Mouse (Mus musculus) forebrain, embryonic 14.5 days (tissue): ENCODE measurements around the gene Zbtb34. TPM values are rescaled to one million over a fixed set of nuclear protein-coding genes. Genes with fewer than 3 reads are reported as not detected.

Experiments used
- ATAC-seq: fragments of 200-750 bp; cut with Nextera tagmentation; 2 replicates; pipeline ENCODE4 v1.8.0; 2017; ENCODE audit warnings: mild to moderate bottlenecking, moderate library complexity
- DNase-seq: peaks from one replicate; pipeline ENCODE4 v3.0.0-alpha.2; 2015; ENCODE audit warnings: low spot score
- H3K27ac ChIP-seq: fragments of 300-500 bp; sonication (generic); 2 replicates; pipeline ENCODE4 v1.5.1; 2014; ENCODE audit warnings: low read depth, mild to moderate bottlenecking, control low read depth, low read length, moderate library complexity
- H3K27me3 ChIP-seq: fragments of 300-500 bp; sonication (generic); replicated peaks from 2 replicates; pipeline ENCODE4 v1.6.1; 2014; ENCODE audit warnings: low read length, control low read depth, mixed read lengths; ENCODE audit not compliant: control insufficient read depth, insufficient read depth
- H3K36me3 ChIP-seq: fragments of 300-500 bp; sonication (generic); 2 replicates; pipeline ENCODE4 v1.6.1; 2014; ENCODE audit warnings: low read length, control low read depth; ENCODE audit not compliant: control insufficient read depth, insufficient read depth
- H3K4me1 ChIP-seq: fragments of 300-500 bp; sonication (generic); 2 replicates; pipeline ENCODE4 v1.6.1; 2014; ENCODE audit warnings: antibody characterized with exemption, low read length, control low read depth; ENCODE audit not compliant: control insufficient read depth, insufficient read depth
- H3K4me2 ChIP-seq: fragments of 300-500 bp; sonication (generic); 2 replicates; pipeline ENCODE4 v1.6.1; 2014; ENCODE audit warnings: mild to moderate bottlenecking, control low read depth, low read length
- H3K4me3 ChIP-seq: fragments of 300-500 bp; sonication (generic); 2 replicates; pipeline ENCODE4 v1.5.1; 2014; ENCODE audit warnings: low read depth, low read length, control low read depth
- H3K9ac ChIP-seq: fragments of 300-500 bp; sonication (generic); 2 replicates; pipeline ENCODE4 v1.6.1; 2014; ENCODE audit warnings: mild to moderate bottlenecking, low read length, control low read depth, moderate library complexity
- H3K9me3 ChIP-seq: fragments of 300-500 bp; sonication (generic); replicated peaks from 2 replicates; pipeline ENCODE4 v1.6.1; 2016; ENCODE audit warnings: low read length, control low read depth, mixed read lengths; ENCODE audit not compliant: control insufficient read depth
- WGBS: fragments of 180-500 bp; shearing (Covaris S2); extraction: QIAGEN DNeasy Blood & Tissue Kit; methylation state at CpG from one replicate; pipeline ENCODE4 v1.1.7; 2014; 5-methylcytosine and 5-hydroxymethylcytosine counted together
- polyA plus RNA-seq: library from polyadenylated mRNA; unstranded; fragments of >200 nt; fragmentation: Nextera tagmentation; extraction: Ambion mirVana; gene quantifications from 2 replicates; pipeline ENCODE4 v1.2.1, GENCODE M21; 2014

Gene Zbtb34
- polyA plus RNA-seq, 1 experiment from 2014 or later: 5.1 TPM

DNA sequence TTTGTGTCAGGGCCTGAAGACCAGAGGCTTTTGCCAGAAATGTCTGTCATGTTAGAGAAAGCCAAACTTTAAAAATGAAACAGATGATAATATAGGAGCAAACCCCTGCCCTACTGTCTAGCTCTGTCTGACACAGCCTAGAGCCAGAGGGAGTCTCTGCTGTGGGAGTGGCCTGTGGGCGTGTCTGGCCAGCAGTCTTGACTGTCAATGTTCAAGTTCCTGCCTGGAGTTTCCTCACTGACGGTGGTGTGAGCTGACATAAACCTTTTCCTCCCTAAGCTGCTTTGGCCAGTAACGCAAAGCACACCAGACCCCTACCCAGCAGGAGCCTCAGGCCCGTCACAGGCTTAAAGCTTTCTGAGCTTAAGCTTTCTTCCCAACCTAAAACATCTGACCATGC is 21.0 kb upstream of the Zbtb34 start:
- Histone ChIP-seq H3K4me1 (no peaks in the 10 kb centered on the region), H3K27me3 (no peaks in the 10 kb centered on the region), H3K4me2 (no peak overlapping the region), H3K36me3 (peaks cover 70% of the 10 kb centered on the region), H3K4me3 (no peak overlapping the region), H3K9ac (no peak overlapping the region), H3K9me3 (no peaks in the 10 kb centered on the region), H3K27ac (no peak overlapping the region)
- ATAC-seq (no peak), DNase-seq (no peak)
- 59% methylated on average over 4 of the region's 4 CpGs for WGBS

GRCm38 (mm10) chr2:33451038-33451978 is 20.2 kb upstream of the Zbtb34 start:
- Histone ChIP-seq H3K4me2 (no peak overlapping the region), H3K4me3 (no peak overlapping the region), H3K27ac (no peak overlapping the region), H3K9me3 (no peaks in the 10 kb centered on the region), H3K36me3 (peaks cover 68% of the 10 kb centered on the region), H3K4me1 (no peaks in the 10 kb centered on the region), H3K9ac (no peak overlapping the region), H3K27me3 (no peaks in the 10 kb centered on the region)
- ATAC-seq (no peak), DNase-seq (no peak)
- WGBS: 87% methylated on average over 11 of the region's 11 CpGs

DNA sequence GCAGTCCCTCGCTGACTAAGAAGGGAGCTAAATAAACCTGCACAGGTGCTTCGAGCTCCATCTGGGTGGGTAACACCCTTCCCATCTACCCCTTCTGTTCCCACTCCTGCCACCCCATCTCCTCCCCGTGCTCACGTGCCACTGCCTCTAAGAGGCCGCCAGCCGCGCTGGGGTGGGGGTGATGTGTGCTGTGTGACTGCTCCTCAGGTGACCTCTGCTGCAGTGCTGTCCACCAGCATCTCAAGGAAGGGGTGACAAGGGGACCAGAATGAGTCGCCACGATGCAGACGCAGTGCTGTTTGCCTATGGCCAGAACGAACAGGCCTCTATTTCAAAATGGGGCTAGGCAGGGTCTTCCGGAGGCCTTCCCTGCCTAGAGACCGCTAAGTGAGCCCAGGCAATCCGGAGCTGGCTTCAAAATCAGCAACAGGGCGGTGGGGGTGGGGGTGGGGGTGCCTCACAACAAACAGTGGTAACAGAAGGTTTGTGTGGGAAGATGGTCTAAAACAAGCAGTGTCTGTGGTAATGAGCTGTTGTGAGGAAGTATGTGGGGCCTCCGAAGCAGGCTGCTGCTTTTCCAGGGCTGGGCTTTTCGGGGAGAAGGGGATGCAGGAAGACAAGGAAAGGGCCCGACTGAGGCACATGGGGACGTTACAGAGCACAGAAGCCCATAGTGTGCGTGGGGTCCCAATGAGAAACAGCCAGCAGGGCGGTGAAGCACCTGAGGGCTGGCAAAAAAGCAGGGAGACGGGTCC is 18.2 kb upstream of the Zbtb34 start:
- Histone ChIP-seq H3K9me3 (no peaks in the 10 kb centered on the region), H3K36me3 (peaks cover 53% of the 10 kb centered on the region), H3K27ac (no peak overlapping the region), H3K4me2 (no peak overlapping the region), H3K9ac (no peak overlapping the region), H3K4me1 (no peaks in the 10 kb centered on the region), H3K4me3 (no peak overlapping the region), H3K27me3 (no peaks in the 10 kb centered on the region)
- WGBS: 89% methylated on average over 22 of the region's 22 CpGs
- DNase-seq (no peak), ATAC-seq (no peak)

DNA sequence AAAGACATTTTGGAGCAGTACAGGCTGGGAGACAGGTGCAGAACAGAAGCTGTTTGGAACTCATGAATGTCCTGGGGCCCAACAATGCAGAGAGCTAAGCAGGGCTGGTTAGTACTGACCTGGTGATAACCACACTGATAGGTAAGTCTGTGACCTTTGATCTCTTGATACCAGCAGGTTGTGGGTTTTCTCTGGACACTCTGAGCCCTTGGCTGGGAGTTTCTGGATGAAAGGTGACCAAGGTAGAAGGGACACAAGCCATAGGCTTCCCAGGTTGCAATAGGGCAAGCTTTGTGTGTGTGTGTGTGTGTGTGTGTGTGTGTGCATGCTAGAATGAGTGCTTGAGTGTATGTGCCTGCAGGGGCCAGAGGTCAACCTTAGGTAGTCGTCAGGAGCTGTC is 15.7 kb upstream of the Zbtb34 start:
- H3K4me1 ChIP-seq: no peaks in the 10 kb centered on the region
- no peak overlapping the region for H3K4me2 ChIP-seq
- no peak overlapping the region for H3K4me3 ChIP-seq
- DNase-seq (no peak), ATAC-seq (no peak)
- H3K9ac ChIP-seq: no peak overlapping the region
- no peak overlapping the region for H3K27ac ChIP-seq
- no peaks in the 10 kb centered on the region for H3K27me3 ChIP-seq
- 59% methylated on average over 1 of the region's 1 CpGs for WGBS
- no peaks in the 10 kb centered on the region for H3K9me3 ChIP-seq
- peaks cover 30% of the 10 kb centered on the region for H3K36me3 ChIP-seq

GRCm38 (mm10) chr2:33445741-33446140 is 14.6 kb upstream of the Zbtb34 start:
- no peak overlapping the region for H3K4me2 ChIP-seq
- ATAC-seq: no peak

DNA sequence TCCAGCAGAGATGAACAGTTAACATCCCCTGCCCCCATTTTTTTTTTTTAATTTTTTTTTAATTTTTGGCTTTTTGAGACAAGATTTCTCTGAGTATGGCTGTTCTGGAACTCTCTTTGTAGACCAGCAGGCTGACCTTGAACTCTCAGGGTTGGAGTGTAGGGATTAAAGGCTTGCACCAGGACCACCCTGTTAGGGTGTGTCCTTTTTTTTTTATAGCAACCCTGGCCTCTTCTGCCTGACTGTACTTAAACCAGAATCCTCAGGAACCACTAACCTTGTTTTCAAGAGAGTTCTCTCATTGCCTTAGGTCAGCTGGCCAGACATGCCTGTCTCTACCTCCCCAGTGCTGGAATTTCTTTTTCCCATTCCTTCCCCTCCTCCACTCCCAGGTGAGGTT is 13.7 kb upstream of the Zbtb34 start:
- no peak for ATAC-seq

More at GRCm38 (mm10) chr2:33445741-33446140, 14.6 kb upstream of the Zbtb34 start:
- DNase-seq: no peak
- WGBS: 92% methylated on average over 5 of the region's 5 CpGs
- H3K36me3 ChIP-seq: peaks cover 20% of the 10 kb centered on the region
- no peaks in the 10 kb centered on the region for H3K27me3 ChIP-seq
- H3K27ac ChIP-seq: no peak overlapping the region
- no peaks in the 10 kb centered on the region for H3K4me1 ChIP-seq
- H3K4me3 ChIP-seq: no peak overlapping the region
- no peak overlapping the region for H3K9ac ChIP-seq
- no peaks in the 10 kb centered on the region for H3K9me3 ChIP-seq

GRCm38 (mm10) chr2:33444358-33444757 is 13.2 kb upstream of the Zbtb34 start:
- no peak overlapping the region for H3K4me3 ChIP-seq
- H3K4me2 ChIP-seq: no peak overlapping the region
- no peak overlapping the region for H3K9ac ChIP-seq
- no peak for ATAC-seq
- H3K4me1 ChIP-seq: no peaks in the 10 kb centered on the region
- peaks cover 10% of the 10 kb centered on the region; the same call in 1 of the 2 replicates for H3K36me3 ChIP-seq
- H3K27me3 ChIP-seq: no peaks in the 10 kb centered on the region
- WGBS: 44% methylated on average over 5 of the region's 5 CpGs
- DNase-seq: peak; percentile 42
- no peaks in the 10 kb centered on the region for H3K9me3 ChIP-seq
- no peak overlapping the region for H3K27ac ChIP-seq

More for the DNA sequence above, 13.7 kb upstream of the Zbtb34 start:
- DNase-seq: no peak
- Histone ChIP-seq H3K27me3 (no peaks in the 10 kb centered on the region), H3K36me3 (peaks cover 15% of the 10 kb centered on the region), H3K4me3 (no peak overlapping the region), H3K9ac (no peak overlapping the region), H3K9me3 (no peaks in the 10 kb centered on the region), H3K4me2 (no peak overlapping the region), H3K4me1 (no peaks in the 10 kb centered on the region), H3K27ac (no peak overlapping the region)

DNA sequence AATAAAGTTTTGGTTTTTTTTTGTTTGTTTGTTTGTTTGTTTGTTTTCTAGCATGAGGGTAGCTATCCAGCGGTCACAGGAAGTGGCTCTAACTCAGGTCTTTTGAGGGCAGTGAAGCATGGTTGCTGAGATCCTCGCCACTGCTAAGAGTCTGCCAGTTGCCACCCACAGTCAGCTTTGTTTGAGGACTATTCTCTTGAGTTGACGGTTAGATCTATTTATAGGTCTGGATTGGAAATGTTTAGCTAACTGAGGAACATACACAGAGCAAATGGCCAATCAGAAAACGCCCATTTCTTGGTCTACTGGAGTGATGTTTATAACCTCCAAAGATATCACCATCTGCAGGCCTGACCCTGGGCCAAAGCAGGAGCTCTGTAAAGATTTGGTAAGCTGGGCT is 11.6 kb upstream of the Zbtb34 start:
- 53% methylated on average over 4 of the region's 4 CpGs for WGBS
- no peaks in the 10 kb centered on the region for H3K4me1 ChIP-seq
- no peak overlapping the region for H3K4me3 ChIP-seq
- no peaks in the 10 kb centered on the region for H3K36me3 ChIP-seq
- H3K9me3 ChIP-seq: no peaks in the 10 kb centered on the region
- no peak overlapping the region for H3K9ac ChIP-seq
- H3K27ac ChIP-seq: no peak overlapping the region
- no peak for DNase-seq
- no peak overlapping the region for H3K4me2 ChIP-seq
- no peak for ATAC-seq
- no peaks in the 10 kb centered on the region; the same call in 1 of the 2 replicates for H3K27me3 ChIP-seq

DNA sequence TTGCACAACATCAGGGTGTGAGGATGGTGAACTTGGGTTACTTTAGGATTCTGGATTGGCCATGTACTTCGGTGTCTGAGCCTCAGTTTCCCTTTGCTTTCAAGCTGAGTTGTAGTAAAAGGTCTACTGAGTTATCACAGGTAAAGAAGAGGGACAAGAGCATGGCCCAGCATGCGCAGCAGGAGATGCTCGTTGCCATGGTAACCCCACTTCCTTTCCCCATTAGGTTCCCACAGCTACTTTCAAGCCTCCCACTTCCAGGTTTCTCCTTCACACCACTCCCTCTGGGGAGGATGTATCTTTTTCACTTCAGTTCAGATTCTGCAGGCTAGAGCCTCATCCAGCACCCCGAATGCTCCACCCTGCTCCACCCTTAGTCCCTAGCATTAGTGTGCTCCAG is 9.8 kb upstream of the Zbtb34 start:
- peak; percentile 60 for DNase-seq
- Histone ChIP-seq H3K9ac (no peak overlapping the region), H3K4me3 (no peak overlapping the region), H3K36me3 (no peaks in the 10 kb centered on the region), H3K4me1 (peaks cover 2% of the 10 kb centered on the region; the same call in 1 of the 2 replicates), H3K4me2 (no peak overlapping the region), H3K9me3 (no peaks in the 10 kb centered on the region), H3K27ac (no peak overlapping the region), H3K27me3 (no peaks in the 10 kb centered on the region; the same call in 1 of the 2 replicates)
- WGBS: 30% methylated on average over 4 of the region's 4 CpGs
- ATAC-seq: no peak
